Comparison of ENCODE assay signal across 27 mouse cellular contexts in genomic region chr12:69785471-69785870, GRCm38 (mm10). TPM values are rescaled to one million over a fixed set of nuclear protein-coding genes. Genes with fewer than 3 reads are reported as not detected.
DNase-seq lines count a peak whose midpoint lies in the region; ATAC-seq and TF ChIP-seq lines count a peak whose summit lies in the region.
"Had no signal": no experiment of that assay in that cellular context is flagged by ENCODE, and none has a peak within 500 bp of the region (broad histone marks: within the 10 kb centered on the region; RNA-seq: fewer than 3 reads in every experiment).

No protein-coding gene starts in this region.

- TF ChIP-seq CTCF in liver, postnatal 0 days (IDR thresholded peaks at IDR 0.05; ENCODE audit: low read depth), result no peak
- TF ChIP-seq CTCF in intestine, postnatal 0 days (IDR thresholded peaks at IDR 0.05; ENCODE audit: low read depth), result no peak

- no peak overlapping the region for H3K4me2 ChIP-seq in intestine, embryonic 16.5 days (ENCODE audit: low read depth, low read length)
- no peak overlapping the region for H3K4me2 ChIP-seq in intestine, embryonic 15.5 days (replicated peaks)
- no peak overlapping the region for H3K4me2 ChIP-seq in liver, embryonic 13.5 days
- H3K4me2 ChIP-seq in liver, postnatal 0 days (ENCODE audit: low read depth, low read length), result no peak overlapping the region
- H3K4me2 ChIP-seq in intestine, postnatal 0 days (replicated peaks; ENCODE audit: low read depth), result no peak overlapping the region
- H3K4me2 ChIP-seq in liver, embryonic 15.5 days, result peak overlapping the region; percentile 6; the same call in 1 of the 2 replicates
- no peak overlapping the region for H3K4me2 ChIP-seq in hindbrain, embryonic 13.5 days
- H3K4me2 ChIP-seq: embryonic facial prominence, embryonic 12.5 days; embryonic facial prominence, embryonic 15.5 days; forebrain, embryonic 12.5 days; heart, embryonic 12.5 days; heart, embryonic 15.5 days; hindbrain, embryonic 15.5 days had no signal

- ATAC-seq in intestine, embryonic 16.5 days, result 0 out of 2 replicates have a peak, but pooled peaks have one; percentile 23
- no peak for ATAC-seq in intestine, embryonic 15.5 days
- no peak for ATAC-seq in liver, embryonic 13.5 days (ENCODE audit: low read depth)
- ATAC-seq in liver, postnatal 0 days, result no peak
- peak; percentile 61 for ATAC-seq in intestine, postnatal 0 days
- ATAC-seq in liver, embryonic 15.5 days (ENCODE audit: insufficient read depth), result no peak
- ATAC-seq in hindbrain, embryonic 13.5 days (ENCODE audit: low FRiP score), result no peak
- ATAC-seq: CD4-positive, CD25-positive, alpha-beta regulatory T cell, adult 4 months; forebrain, embryonic 16.5 days had no signal

- no peak overlapping the region for H3K27ac ChIP-seq in intestine, embryonic 16.5 days (ENCODE audit: low read length)
- no peak overlapping the region for H3K27ac ChIP-seq in intestine, embryonic 15.5 days
- H3K27ac ChIP-seq in liver, embryonic 13.5 days, result peak overlapping the region; percentile 69; the same call in 1 of the 2 replicates
- no peak overlapping the region for H3K27ac ChIP-seq in liver, postnatal 0 days (ENCODE audit: low read depth)
- H3K27ac ChIP-seq in intestine, postnatal 0 days (ENCODE audit: low read depth, low read length), result no peak overlapping the region
- peak overlapping the region; percentile 66 for H3K27ac ChIP-seq in liver, embryonic 15.5 days (replicated peaks)
- H3K27ac ChIP-seq in hindbrain, embryonic 13.5 days, result no peak overlapping the region
- H3K27ac ChIP-seq: embryonic facial prominence, embryonic 12.5 days; embryonic facial prominence, embryonic 15.5 days; forebrain, embryonic 12.5 days; gastrocnemius, adult 2 months; heart, embryonic 15.5 days; hindbrain, embryonic 15.5 days had no signal

- no peak overlapping the region for H3K9ac ChIP-seq in intestine, embryonic 16.5 days (ENCODE audit: low read depth, low read length)
- H3K9ac ChIP-seq in intestine, embryonic 15.5 days, result no peak overlapping the region
- H3K9ac ChIP-seq in liver, embryonic 13.5 days, result no peak overlapping the region
- no peak overlapping the region for H3K9ac ChIP-seq in liver, postnatal 0 days (replicated peaks)
- no peak overlapping the region for H3K9ac ChIP-seq in intestine, postnatal 0 days (ENCODE audit: low read depth, low read length)
- H3K9ac ChIP-seq in liver, embryonic 15.5 days, result no peak overlapping the region
- no peak overlapping the region for H3K9ac ChIP-seq in hindbrain, embryonic 13.5 days
- H3K9ac ChIP-seq: embryonic facial prominence, embryonic 12.5 days; embryonic facial prominence, embryonic 15.5 days; forebrain, embryonic 12.5 days; heart, embryonic 12.5 days; heart, embryonic 15.5 days; hindbrain, embryonic 15.5 days had no signal

- no peak for TF ChIP-seq EP300 in liver, postnatal 0 days (IDR thresholded peaks at IDR 0.05; ENCODE audit: low read depth)

- 69% methylated on average over 9 of the region's 9 CpGs for WGBS in intestine, embryonic 16.5 days
- 68% methylated on average over 9 of the region's 9 CpGs for WGBS in intestine, embryonic 15.5 days
- 63% methylated on average over 9 of the region's 9 CpGs for WGBS in liver, embryonic 13.5 days (ENCODE audit: insufficient replicate concordance)
- 73% methylated on average over 9 of the region's 9 CpGs for WGBS in liver, postnatal 0 days (ENCODE audit: insufficient replicate concordance)
- WGBS in intestine, postnatal 0 days, result 50% methylated on average over 9 of the region's 9 CpGs
- WGBS in liver, embryonic 15.5 days (ENCODE audit: insufficient replicate concordance), result 62% methylated on average over 9 of the region's 9 CpGs
- WGBS in hindbrain, embryonic 13.5 days, result 90% methylated on average over 9 of the region's 9 CpGs

- no peaks in the 10 kb centered on the region for H3K9me3 ChIP-seq in intestine, embryonic 16.5 days (ENCODE audit: control insufficient read depth, low read length)
- no peaks in the 10 kb centered on the region for H3K9me3 ChIP-seq in intestine, embryonic 15.5 days
- no peaks in the 10 kb centered on the region for H3K9me3 ChIP-seq in liver, embryonic 13.5 days (replicated peaks)
- no peaks in the 10 kb centered on the region for H3K9me3 ChIP-seq in liver, postnatal 0 days (ENCODE audit: low read length)
- no peaks in the 10 kb centered on the region for H3K9me3 ChIP-seq in intestine, postnatal 0 days (ENCODE audit: control insufficient read depth)
- H3K9me3 ChIP-seq in liver, embryonic 15.5 days (replicated peaks), result no peaks in the 10 kb centered on the region
- H3K9me3 ChIP-seq in hindbrain, embryonic 13.5 days, result no peaks in the 10 kb centered on the region
- H3K9me3 ChIP-seq: embryonic facial prominence, embryonic 12.5 days; embryonic facial prominence, embryonic 15.5 days; forebrain, embryonic 12.5 days; heart, embryonic 12.5 days; heart, embryonic 15.5 days; hindbrain, embryonic 15.5 days had no signal

- no peak for DNase-seq in liver, embryonic 13.5 days
- no peak for DNase-seq in liver, postnatal 0 days
- DNase-seq: adrenal gland, adult 2 months; adrenal gland, postnatal 14 days; cerebellum, adult 11 months; cerebellum, adult 2 months; cerebellum, adult 9-11 months; cerebellum, postnatal 25 days; gastrocnemius, adult 2 months; gastrocnemius, postnatal 14 days; heart, adult 18-20 months; heart, postnatal 10 days; heart, postnatal 36 days had no signal

- H3K4me3 ChIP-seq in intestine, embryonic 16.5 days (ENCODE audit: low read length), result no peak overlapping the region
- H3K4me3 ChIP-seq in intestine, embryonic 15.5 days (replicated peaks), result no peak overlapping the region
- H3K4me3 ChIP-seq in liver, embryonic 13.5 days (replicated peaks), result no peak overlapping the region
- no peak overlapping the region for H3K4me3 ChIP-seq in liver, postnatal 0 days (ENCODE audit: low read depth, low read length)
- no peak overlapping the region for H3K4me3 ChIP-seq in intestine, postnatal 0 days (ENCODE audit: low read depth, low read length)
- H3K4me3 ChIP-seq in liver, embryonic 15.5 days (replicated peaks), result no peak overlapping the region
- H3K4me3 ChIP-seq in hindbrain, embryonic 13.5 days, result no peak overlapping the region
- H3K4me3 ChIP-seq: embryonic facial prominence, embryonic 12.5 days; embryonic facial prominence, embryonic 15.5 days; forebrain, embryonic 12.5 days; gastrocnemius, adult 2 months; heart, embryonic 12.5 days; heart, embryonic 15.5 days; hindbrain, embryonic 15.5 days had no signal

- H3K36me3 ChIP-seq in intestine, embryonic 16.5 days (ENCODE audit: control insufficient read depth, insufficient read depth, low read length), result no peaks in the 10 kb centered on the region
- no peaks in the 10 kb centered on the region for H3K36me3 ChIP-seq in intestine, embryonic 15.5 days
- H3K36me3 ChIP-seq in liver, embryonic 13.5 days, result no peaks in the 10 kb centered on the region
- H3K36me3 ChIP-seq in liver, postnatal 0 days (replicated peaks; ENCODE audit: insufficient read depth, low read length), result no peaks in the 10 kb centered on the region
- no peaks in the 10 kb centered on the region for H3K36me3 ChIP-seq in intestine, postnatal 0 days (ENCODE audit: control insufficient read depth, insufficient read depth)
- no peaks in the 10 kb centered on the region for H3K36me3 ChIP-seq in liver, embryonic 15.5 days (replicated peaks)
- no peaks in the 10 kb centered on the region for H3K36me3 ChIP-seq in hindbrain, embryonic 13.5 days
- H3K36me3 ChIP-seq: embryonic facial prominence, embryonic 12.5 days; embryonic facial prominence, embryonic 15.5 days; forebrain, embryonic 12.5 days; heart, embryonic 12.5 days; heart, embryonic 15.5 days; hindbrain, embryonic 15.5 days had no signal

- H3K4me1 ChIP-seq in intestine, embryonic 16.5 days (ENCODE audit: control insufficient read depth, insufficient read depth, low read length), result peaks cover 11% of the 10 kb centered on the region
- no peaks in the 10 kb centered on the region for H3K4me1 ChIP-seq in intestine, embryonic 15.5 days (replicated peaks)
- H3K4me1 ChIP-seq in liver, embryonic 13.5 days (replicated peaks), result peaks cover 82% of the 10 kb centered on the region
- peaks cover 26% of the 10 kb centered on the region for H3K4me1 ChIP-seq in liver, postnatal 0 days (ENCODE audit: insufficient read depth)
- H3K4me1 ChIP-seq in intestine, postnatal 0 days (replicated peaks; ENCODE audit: control insufficient read depth, insufficient read depth, low read length), result no peaks in the 10 kb centered on the region
- H3K4me1 ChIP-seq in liver, embryonic 15.5 days (replicated peaks), result peaks cover 86% of the 10 kb centered on the region
- H3K4me1 ChIP-seq in hindbrain, embryonic 13.5 days (replicated peaks), result peaks cover 21% of the 10 kb centered on the region
- H3K4me1 ChIP-seq: embryonic facial prominence, embryonic 12.5 days had no signal

- H3K27me3 ChIP-seq in intestine, embryonic 16.5 days (replicated peaks; ENCODE audit: control insufficient read depth, insufficient read depth, low read length), result 0 out of 2 replicates have a peak, but pooled peaks cover 2% of the 10 kb centered on the region
- H3K27me3 ChIP-seq in intestine, embryonic 15.5 days (replicated peaks), result no peaks in the 10 kb centered on the region
- H3K27me3 ChIP-seq in liver, embryonic 13.5 days, result peaks cover 32% of the 10 kb centered on the region
- H3K27me3 ChIP-seq in liver, postnatal 0 days (ENCODE audit: insufficient read depth, low read length), result 0 out of 2 replicates have a peak, but pooled peaks cover 3% of the 10 kb centered on the region
- no peaks in the 10 kb centered on the region for H3K27me3 ChIP-seq in intestine, postnatal 0 days (replicated peaks; ENCODE audit: control insufficient read depth, insufficient read depth, low read length)
- peaks cover 35% of the 10 kb centered on the region for H3K27me3 ChIP-seq in liver, embryonic 15.5 days
- H3K27me3 ChIP-seq in hindbrain, embryonic 13.5 days, result peaks cover 5% of the 10 kb centered on the region; the same call in 1 of the 2 replicates
- H3K27me3 ChIP-seq: heart, embryonic 12.5 days; hindbrain, embryonic 15.5 days had no signal

RNA-seq across cellular contexts. Expression of gene Cdkl1, which starts 5.6 kb away (rescaled TPM):
- polyA plus RNA-seq in intestine, embryonic 16.5 days (2015; fragmentation: Nextera tagmentation; extraction: Ambion mirVana), result 1.5 and 2.2 TPM in 2 replicates
- 2.7 and 2.9 TPM in 2 replicates for polyA plus RNA-seq in intestine, embryonic 15.5 days (2015; fragmentation: Nextera tagmentation; extraction: Ambion mirVana)
- 1.3 and 1.8 TPM in 2 replicates for polyA plus RNA-seq in liver, embryonic 13.5 days (2015; fragmentation: Nextera tagmentation; extraction: Ambion mirVana)
- 1.8 and 2.2 TPM in 2 replicates for polyA plus RNA-seq in liver, postnatal 0 days (2015; fragmentation: Nextera tagmentation; extraction: Ambion mirVana)
- 1.5 and 1.6 TPM in 2 replicates for polyA plus RNA-seq in intestine, postnatal 0 days (2015; fragmentation: Nextera tagmentation; extraction: Ambion mirVana)
- 1.5 and 1.7 TPM in 2 replicates for polyA plus RNA-seq in liver, embryonic 15.5 days (2015; fragmentation: Nextera tagmentation; extraction: Ambion mirVana)
- 4.2 and 4.6 TPM in 2 replicates for polyA plus RNA-seq in hindbrain, embryonic 13.5 days (2015; fragmentation: Nextera tagmentation; extraction: Ambion mirVana)
- polyA plus RNA-seq: C2C12; CD4-positive, CD25-positive, alpha-beta regulatory T cell, adult 4 months had no signal

Comparison
In these comparisons a context has a peak if more than half of its experiments do, and no peak if none do; other contexts are left out.
1. ATAC-seq: peak in intestine, embryonic 16.5 days (single experiment) and intestine, postnatal 0 days (single experiment); none in intestine, embryonic 15.5 days (single experiment), liver, embryonic 13.5 days (single experiment), liver, postnatal 0 days (single experiment), liver, embryonic 15.5 days (single experiment) and hindbrain, embryonic 13.5 days (single experiment).
2. H3K27ac ChIP-seq: peak in liver, embryonic 13.5 days (single experiment) and liver, embryonic 15.5 days (single experiment); none in intestine, embryonic 16.5 days (single experiment), intestine, embryonic 15.5 days (single experiment), liver, postnatal 0 days (single experiment), intestine, postnatal 0 days (single experiment) and hindbrain, embryonic 13.5 days (single experiment).